Mouse (Mus musculus): ENCODE results near the gene Soga1.

Gene Soga1

DNA sequence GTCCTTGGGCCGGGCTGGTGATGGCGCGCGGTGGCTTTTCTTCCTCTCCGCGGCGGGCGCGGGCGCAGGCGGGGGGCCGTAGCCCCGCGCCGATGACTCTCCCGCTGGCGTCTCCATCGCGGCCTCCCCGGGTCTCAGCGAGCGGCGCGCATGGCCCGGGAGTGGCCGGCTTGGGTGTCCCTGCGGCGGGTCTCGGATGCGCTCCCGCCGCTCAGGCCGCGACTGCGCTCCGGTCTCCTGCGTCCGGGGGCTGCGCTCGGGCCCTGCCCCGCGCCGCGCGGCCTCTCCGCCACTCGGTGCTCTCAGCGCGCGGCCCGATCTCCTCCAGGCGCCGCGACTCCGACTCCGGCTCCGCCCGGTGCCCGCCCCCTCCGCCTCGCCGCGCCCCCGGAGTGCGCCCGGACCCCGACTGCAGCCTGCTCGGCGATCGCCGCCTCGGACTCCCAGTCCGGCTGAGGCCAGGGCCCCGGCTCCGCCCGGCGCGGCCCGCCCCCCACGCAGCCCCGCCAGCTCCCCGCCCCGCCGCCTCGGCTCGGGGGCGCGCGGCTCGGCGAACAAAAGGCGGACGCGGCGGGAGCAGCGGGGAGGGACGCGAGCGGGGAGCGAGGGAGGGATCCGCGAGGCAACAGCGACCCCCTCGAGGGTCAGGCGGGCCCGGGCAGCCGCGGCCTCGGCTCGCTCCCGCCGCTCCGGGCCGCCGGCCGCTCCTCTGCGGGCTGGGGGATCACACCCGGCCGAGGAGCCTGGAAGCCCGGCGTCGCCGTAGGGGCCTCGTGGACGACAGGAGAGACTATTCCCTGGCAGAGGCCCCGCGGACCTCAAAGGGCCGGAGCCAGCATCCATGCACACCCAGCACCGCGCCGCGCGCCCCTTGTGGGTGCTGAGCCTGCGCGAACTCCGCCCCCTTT lies at the start of gene Soga1:
Gene Soga1 (minus strand): TSS at position 462 of the 908 bp plus-strand sequence.
- peak; percentile 52 to 53 for DNase-seq

DNA sequence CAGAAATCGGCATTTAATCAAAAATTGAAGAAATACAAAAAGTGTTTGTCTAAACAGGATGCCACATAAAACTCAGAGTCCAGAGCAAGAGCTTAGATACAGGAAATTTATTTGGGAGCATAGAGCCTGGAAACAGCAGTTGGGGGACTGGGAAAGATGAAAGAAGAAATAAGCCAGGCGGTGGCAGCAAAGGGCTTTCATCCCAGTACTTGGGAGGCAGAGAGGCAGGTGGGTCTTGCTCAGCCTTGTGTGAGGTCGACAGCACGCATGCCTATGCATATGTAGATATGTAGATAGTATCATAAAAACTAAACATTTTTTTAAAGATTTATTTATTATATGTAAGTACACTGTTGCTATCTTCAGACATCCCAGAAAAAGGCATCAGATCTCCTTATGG lies 49.0 kb upstream of the Soga1 start:
- peak; percentile 28 to 32 for DNase-seq

DNA sequence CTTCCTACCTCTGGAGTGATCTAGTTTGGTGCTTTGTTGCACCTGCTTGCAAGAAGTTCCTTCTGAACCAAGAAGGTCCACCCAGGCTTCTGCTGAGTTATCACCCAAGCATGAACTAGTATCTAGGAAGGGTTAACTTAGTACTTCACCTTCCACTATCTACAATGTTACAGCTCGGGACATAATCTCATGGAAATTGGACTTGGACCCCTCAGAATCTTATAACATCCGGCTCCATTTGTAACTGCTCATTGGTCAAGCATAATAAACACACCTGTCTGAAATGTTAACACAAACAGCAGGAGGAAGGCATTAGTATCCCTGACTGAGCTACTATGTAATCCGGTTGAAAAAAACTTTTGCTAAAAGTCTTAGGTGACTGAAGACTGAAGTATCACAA lies 48.3 kb upstream of the Soga1 start:
- no peak for DNase-seq

DNA sequence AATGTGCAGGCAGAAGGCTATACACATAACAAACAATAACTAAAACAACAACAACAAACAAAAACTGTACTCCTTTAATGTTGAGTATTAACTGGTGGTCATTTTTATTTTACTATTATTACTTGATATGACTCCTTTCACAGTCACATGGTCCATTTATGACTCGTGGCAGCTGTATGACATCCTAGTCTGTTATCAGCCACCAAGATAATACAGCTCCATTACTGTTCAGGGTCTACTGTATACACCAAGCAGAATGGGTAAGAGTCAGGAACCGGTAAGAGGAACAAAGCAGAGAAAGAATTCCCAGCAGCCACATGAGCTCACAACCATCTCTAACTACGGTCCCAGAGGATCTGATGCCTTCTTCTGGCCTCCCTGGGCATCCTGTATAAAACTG lies 46.2 kb upstream of the Soga1 start:
- no peak for DNase-seq

DNA sequence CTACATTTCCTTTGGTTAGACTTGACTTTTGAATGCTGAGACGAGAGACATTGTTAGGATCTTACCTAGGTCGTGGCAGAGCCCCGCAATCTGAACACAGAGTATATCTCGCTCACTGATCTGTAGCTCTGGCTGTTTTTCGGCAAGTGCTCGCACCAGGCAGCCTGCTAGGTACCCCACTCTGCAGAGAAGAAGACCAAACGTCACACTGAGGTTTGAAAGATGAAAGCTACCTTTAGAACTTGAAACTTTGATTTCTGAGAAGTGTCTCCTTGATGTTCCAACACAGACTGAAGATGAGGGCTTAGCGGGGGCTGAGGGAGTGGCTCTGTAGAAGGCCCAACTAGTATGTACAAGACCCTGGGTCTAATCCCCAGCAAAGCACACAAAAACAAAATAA lies 42.7 kb upstream of the Soga1 start:
- DNase-seq: no peak

DNA sequence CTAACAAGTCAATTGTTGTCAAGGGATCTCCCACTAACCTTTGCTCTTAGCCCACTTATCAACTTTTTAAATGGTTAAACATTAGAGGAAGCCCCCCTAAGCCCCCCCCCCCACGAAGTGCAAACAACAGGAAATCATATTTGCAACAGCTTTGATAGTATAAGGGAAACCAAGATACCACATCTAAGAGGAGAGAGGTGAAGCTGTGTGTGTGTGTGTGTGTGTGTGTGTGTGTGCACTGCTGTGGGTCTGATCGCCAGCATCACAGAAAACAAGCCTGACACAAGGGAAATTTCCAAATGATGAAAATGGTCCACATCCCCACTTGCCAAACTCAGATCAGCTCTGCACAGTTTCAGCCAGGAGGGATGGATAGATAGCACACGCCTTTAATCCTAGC lies 40.0 kb upstream of the Soga1 start:
- DNase-seq: no peak

DNA sequence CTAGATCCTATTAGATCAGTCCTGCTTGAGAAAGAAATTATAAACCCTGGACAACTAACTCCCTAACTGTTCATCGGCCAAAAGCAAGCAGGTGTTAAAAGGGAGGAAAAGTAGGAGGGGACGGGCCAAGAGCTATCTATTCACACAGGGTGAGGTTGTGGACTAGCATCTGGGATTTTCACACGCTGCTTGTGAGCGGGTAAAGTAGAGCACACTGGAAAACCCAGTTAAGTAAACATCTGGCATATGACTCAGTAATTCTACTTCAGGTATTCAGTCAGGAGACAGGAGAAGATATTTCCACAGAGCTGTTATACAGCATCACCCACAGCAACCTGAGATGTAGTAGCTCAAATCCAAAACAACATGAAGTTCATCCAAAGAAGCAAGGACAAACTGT lies 39.5 kb upstream of the Soga1 start:
- DNase-seq: no peak

DNA sequence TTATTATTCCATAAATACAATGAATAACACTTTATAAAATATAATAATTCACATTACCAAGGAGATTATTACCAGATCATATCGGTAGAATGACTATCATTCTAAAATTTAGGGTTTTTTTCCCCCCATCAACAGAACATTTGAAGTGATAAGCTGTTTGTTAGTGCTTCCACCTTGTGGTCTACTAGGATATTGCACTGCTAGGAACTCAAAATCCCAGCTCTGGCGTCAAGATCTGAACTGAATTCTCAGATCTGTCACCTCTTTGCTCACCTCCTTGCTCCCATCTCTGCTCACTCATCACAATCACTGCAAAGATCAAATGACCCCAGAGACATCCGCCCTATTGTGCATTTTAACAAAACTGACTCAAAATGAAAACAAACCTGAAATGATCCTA lies 37.9 kb upstream of the Soga1 start:
- peak; percentile 42 to 49 for DNase-seq

DNA sequence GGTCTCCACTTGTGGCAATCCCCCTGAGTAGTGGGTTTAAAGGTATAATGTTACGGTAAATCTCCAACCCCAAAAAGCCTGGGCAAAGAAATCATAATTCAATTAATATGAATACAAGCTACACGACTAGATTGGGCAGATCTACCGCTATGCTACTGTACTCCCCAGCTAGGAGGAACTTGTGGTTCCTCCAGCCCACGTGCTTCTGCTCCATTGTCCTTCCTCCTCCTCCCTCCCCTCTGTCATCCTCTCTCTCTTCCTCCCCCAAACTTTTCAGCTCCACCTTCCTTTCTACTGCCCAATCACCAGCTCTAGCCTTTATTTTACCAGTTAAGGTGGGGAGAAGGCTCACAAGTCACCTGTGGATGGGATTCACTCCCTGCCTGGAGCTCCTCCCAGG lies 29.2 kb upstream of the Soga1 start:
- DNase-seq: no peak

DNA sequence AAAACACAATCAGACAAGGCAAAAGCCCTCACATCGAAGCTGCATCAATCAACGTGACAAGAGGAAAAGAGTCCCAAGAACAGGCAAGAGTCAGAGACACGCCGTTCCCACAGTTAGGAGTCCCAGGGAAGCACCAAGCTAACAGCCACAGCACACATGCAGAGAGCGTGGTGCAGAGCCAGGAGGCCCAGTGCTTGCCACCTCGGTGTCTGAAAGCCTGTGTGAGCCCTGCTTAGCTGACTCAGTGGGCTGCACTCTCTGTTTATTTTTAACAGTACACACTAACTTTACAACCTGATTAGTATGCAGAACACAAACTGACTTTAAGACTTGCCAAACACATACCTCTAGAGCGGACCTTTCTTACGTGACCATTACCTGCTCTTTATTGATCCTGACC lies 25.4 kb upstream of the Soga1 start:
- no peak for DNase-seq

DNA sequence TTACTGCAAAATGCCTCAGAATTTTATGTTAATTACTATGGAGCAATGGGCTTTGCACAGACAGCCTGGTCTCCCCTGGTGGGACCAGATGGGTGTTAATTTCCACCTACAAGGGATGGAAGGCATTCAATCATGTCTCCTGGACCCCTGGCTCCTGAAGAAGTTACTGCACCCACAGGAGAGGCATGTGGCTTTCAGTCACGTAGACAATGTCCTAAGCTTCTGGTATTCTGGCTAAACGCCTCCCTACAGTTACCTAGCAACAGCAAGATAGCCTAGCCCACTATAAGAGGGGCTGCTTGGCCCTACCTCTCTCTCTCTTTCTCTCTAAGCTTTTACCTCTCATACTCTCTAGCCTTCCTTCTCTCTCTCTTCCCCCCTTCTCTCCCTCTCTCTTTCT lies 23.2 kb upstream of the Soga1 start:
- no peak for DNase-seq

DNA sequence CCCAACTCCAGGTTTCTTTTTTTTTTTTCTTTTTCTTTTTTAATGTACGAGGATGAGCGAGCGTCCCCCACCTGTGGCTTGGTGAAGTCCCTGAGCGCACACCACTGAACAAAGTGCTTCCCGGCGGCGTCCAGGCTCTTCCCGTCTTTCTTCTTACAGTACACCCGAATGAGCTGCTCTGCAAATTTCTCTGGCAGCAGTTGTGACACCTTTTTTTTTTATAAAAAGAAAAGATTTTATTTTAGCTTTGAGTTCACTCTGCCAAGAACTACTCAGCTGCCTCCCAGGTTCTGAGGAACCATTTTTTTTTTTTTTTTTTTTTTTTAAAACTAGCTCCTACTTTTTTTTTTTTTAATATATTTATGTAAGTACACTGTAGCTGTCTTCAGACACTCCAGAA lies 22.6 kb upstream of the Soga1 start:
- DNase-seq: no peak

DNA sequence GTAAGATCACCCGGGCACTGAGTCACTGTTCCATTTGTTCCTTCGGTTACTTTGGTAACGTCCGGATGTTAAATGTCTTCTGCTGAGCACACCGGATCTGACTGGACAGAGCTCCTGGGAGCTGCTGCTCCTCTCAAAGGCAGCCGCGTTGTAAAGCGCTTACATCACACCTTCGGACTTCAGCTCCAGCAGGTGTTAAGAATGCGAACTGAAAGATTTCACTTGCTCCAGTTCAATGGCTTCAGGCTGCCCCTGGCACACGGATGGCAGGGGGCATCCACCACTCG lies 21.2 kb upstream of the Soga1 start:
- DNase-seq: no peak

DNA sequence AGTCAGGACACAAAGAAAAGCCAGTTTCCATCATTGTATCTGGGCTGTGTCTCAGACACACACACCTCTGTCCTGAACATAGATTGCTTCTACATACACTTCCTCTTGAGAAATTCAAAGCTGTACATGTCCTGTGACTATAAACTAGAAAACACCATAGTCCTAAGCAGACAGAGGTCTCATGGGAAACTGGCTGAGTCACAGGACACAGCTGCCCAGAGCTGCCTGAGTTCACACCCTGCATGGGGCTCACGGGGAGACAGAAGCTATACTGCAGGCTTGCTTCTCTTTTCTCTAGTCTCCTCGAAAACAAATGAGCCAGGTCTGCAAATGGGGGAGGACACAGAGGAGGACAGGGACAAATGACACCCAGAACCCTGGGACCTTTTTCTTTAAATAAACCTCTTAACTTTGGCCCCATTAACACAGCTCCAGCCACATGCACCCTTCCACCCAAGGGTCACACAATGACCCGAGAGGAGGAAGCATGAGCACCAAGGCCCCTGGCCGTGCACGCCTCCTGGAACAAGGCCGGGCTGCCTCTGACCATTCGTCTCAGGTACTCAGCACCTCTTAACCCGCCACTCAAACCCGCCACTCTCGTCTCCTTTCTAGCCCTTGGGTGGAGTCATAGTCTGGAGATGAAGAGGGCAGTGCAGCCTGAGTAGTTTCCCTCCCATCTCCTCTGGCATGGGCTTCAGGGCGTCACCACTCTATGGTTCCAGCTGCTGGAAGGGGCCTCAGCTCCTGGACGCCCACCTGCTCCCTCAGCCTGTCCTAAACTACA lies 20.7 kb upstream of the Soga1 start:
- no peak for DNase-seq

DNA sequence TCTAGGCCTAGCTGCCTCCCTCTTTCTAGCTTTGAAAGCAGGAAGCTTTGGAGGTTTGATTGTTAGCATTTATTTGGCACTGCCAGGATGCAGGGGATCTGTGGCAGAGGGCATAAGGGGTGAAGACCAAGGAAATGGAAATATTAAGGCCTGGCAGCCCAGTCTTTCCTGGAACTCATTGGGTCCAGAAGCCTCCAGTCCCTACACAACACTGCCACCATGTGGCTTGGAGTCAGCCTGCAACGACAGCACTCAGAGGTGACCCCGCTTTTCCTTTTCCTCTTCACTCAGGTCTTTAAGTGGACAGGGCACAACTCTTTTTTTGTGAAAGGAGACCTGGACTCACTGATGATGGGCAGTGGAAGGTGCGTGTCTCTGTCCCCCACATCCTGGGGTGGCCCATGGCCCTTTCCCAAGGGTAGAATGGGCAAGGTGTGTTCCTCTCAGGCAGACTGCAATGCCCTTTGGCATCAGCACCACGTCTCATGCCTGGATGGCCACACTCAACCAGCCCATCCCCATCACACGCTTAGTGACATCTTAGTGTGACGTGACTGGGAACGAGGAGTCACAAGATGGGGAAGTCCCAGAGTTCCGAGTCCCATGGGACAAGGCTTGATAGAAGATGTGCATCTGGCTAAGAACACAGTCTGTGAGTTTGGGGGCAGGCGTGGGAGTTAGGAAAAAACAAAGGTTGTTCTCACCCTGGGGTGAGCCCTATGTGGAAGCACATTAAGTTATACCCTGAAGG lies 16.1 kb upstream of the Soga1 start:
- peak; percentile 50 to 51 for DNase-seq

DNA sequence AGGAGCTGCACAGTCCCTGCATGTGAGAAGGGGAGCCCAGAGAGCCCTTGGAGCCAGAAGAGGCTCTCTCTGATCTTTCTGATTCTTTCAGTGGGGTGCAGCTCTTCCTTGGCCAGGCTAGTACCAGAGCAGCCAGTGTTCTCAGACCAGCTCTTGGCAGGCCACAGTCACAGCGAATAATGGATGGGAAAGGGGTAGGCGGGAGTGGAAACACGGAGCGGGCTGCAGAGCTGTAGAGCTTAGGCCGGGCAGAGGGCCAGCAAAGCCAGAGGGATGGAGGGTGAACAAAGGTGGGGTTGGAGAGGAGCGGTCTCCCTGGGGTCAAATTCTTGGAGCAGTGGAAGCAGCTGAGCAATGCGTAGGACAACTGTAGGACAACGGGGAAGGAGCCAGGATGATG lies 13.0 kb upstream of the Soga1 start:
- no peak for DNase-seq

DNA sequence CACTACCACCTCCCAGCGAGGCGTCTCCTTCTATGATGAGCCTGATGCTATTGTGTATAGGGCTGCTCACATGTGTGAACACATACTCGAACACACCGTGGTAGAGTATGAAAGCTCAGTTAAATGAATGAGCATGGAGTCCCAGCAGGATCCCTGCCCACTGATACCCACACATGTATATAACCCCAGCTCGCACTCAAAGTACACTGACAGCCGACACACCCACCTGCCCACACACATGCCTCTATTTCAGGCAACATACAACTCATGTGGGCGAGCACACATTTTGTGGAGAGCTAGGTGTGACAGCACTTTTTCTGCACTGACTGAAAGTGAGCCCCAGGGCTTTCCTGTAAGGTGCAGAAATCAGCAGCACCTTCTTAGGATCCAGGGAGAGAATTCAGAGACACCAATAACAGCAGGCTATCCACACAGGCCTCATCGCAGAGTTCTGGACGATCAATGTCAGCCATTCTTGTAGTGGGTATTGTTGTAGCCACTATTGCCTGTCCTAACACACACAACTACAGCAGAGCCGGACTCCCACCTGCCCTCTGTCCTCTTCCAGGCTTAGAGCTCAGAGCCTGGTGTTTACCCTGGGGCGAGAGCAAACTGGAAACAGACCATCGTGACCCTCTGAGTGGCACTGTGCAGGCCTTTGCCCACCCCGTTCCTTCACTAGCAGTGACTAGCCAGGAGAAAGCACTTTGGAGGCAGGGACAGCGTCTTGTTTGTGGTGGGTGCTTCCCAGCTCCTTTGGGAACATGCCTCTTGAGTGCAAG lies 8.7 kb upstream of the Soga1 start:
- no peak for DNase-seq

DNA sequence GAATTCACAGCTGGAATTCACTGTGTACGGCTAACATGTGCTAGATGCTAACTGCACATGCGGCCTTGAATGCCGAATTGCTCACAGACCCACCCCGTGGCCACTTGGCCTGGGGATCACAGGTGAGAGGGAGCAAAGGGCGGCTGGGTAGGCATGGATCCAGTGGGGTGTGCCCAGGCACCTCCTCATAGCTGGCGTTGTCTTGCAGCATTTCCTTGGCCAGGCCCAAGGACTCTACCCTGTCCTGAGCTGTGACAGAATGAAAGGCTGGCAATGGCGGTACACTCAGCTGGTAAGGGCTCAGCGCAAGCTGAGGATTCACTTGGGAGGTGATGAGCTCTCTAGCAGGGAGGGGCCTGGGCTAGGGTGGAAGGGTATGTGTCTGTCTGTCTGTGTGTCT lies 7.7 kb upstream of the Soga1 start, which contains the start of gene Tldc2:
Gene Tldc2 (plus strand): TSS at position 260 of the 400 bp plus-strand sequence.
- DNase-seq: no peak

DNA sequence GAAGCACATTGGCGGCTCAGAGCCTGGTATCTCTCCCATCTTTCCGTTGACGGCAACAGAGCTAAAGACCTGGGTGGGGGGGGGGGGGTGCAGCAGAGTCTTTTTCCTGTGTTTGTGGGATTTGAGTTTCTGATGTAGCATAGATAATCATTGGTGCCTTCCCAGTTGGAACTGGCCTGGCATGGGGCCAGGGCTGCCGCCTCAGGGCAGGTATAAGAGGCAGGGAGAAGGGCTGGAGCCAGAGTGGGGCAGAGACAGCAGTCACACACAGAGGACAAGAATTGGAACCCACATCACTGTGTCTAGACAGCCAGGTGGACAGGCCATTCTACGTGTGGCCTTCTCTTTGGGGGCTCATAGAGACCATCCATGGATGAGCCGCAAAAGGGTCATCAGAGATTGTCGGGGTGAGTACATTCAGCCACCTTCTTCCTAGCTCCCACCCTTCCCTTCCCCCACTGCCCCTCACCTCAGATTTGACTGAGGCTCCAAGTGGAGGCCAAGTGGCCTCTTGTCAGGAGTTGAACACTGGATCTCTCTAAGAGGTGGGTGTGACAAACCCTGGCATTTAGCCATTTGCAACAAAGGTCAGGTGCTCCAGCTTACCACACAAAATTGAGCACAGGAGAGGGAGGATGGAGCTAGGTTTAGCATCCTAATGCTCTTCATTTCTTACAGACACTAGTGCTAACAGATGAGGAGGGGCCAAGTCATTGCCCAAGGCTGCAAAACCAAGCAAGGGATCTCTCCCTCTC lies 6.0 kb upstream of the Soga1 start:
- no peak for DNase-seq

DNA sequence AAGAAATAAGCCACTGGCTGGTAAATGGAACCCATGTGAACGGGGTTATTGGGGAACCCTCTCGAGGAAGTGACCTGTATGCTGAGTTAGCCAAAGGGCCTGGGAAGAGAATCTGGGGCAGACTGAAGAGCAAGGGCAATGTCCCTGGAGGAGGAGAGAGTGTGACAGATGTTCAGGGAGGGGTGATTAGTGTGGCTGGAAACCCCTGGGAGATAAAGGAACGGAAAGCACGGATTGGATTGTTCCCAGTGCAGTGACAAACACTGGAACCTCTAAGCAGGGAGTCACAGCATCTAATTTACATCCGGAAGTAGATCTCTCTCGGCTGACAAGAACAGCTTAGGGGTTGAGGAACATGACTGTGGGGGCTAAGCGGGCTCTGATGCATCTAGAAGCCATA lies 2.9 kb upstream of the Soga1 start:
- DNase-seq: no peak

DNA sequence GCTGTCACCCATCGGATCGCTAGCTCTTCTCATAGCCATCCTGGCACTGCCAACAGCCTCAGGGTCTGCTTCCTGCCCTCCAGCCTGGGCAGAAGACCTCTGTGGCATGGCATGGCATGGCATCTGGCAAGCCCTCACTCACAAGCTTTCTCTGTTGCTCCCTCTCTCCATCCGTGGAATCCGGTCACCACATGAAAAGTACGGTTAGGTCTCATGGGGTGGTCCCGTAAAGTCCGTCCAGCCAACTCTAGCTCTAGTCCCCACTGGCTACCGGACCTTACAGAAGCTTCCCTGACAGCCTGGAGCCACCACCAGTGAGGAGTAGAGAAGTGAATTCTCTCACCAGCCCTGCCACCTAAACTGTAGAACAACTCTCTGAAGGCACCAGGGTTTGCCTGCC lies 2.3 kb upstream of the Soga1 start:
- DNase-seq: no peak

DNA sequence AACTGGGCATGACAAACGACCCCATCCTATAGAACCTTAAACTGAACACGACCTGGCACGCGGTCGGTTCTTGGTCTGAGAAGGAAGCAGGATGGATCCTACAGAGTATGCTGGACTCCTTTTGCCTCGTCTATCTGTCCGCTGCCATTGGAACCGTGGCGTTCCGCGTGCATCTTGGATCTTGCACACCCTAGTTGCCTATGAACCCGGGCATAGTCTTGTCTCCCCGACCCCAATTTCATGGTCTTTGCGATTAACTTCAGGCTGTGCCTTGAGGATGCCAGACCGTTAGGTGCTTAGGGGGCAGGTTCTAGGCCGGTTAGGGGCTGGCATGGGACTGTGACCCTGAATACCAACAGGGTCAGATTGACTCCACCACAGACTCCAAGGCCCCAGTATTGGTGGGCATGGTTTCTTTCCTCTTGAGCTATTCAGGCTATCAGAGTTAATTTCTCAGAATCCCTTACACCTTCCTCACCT lies 687 bp upstream of the Soga1 start:
- DNase-seq: peak in 1 of 2 experiments; percentile 12

Measured in B cell, adult 2 months (primary cell).